Mouse (Mus musculus) embryo, embryonic 11 days (tissue): ENCODE results near the gene Tnip1.

Experiments
- DNase-seq: peaks from one replicate; pipeline ENCODE4 v3.0.0-alpha.2; 2015

Gene Tnip1

DNA sequence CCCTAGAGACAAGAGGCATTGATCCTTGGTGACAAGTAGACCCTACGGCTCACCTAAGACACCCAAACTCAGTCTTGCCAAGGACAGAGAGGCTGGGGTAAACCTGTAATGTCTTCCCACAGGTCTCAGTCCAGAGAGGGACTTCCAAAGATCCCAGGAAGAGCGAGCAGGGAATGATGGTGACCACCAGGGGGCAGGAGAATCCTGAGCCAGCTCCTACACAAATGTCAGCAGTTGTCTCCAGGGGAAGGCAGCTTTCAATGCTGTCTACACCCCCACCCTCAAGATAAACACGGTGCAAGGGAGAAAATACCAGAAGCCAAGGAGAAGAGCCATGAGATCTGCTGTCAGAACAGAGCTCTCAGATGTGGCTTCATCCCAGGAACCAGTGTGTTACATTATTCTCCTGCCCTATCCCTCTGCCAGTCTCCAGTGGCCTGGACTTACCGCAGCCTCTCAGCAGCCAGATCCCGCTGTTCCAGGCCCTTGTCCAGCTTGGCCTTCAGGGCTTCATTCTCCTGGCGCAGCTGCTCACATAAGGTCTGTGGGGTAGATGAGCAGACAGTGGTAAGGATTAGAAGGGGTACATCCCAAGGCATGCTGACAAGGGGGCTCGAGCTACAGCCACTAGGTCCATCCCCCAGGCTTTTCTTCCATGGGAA is 32.3 kb downstream of the Tnip1 start:
- peak; percentile 65 for DNase-seq

DNA sequence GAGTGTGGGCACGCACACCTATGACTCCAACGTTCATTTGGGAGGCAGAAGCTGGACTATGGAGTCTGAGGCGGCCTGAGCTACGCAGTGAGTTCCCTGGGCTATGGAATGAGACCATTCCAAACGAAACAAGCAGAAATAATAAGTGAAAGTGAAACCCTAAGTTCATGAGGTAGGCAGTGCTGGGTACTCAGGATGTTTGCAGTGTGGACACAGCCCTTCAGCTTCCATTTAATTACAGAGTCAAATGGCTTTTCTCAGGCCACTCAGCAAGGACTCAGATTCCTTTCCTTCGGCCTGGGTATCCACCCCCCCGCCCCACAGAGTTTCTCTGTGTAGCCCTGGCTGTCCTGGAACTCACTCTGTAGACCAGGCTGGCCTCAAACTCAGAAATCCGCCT is 33.0 kb downstream of the Tnip1 start:
- no peak for DNase-seq

DNA sequence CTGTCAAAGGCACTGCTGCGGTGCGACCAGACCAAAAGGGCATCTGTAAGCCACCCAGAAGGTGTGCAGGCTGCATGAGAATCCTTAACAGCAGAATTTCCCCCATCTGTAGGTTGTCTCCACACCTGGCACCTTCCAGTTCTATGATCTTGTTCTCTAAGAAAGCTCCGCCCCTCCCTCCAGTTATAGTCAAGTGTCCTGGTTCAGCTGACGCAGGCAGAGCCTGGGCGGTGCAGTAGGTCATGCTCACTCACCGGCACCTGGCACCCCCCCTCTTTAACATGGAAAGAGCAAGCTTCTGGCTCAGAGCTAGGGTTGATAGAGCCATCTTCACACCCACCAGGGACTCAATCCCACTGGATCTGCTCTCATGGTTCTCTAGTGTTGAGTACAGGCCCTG is 33.4 kb downstream of the Tnip1 start:
- no peak for DNase-seq

DNA sequence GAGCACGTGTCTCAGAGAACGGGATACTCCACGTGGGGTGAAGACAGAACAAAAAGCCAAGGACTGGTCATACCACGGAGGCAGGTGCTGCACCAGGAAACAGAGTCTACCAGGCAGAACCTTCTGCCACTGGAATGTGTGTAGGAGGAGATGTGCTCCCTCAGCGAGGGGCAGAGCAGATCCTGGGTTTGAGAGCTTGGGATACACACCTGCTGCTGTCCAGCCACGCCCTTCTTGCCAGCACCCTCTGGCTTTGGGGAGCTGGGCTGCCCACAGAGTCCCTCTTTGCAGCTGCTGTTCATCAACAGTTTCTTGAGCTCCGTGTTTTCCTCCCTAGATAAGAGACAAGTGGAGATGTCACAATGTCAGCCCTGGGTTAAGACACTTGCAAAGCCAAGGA is 33.8 kb downstream of the Tnip1 start:
- DNase-seq: no peak

DNA sequence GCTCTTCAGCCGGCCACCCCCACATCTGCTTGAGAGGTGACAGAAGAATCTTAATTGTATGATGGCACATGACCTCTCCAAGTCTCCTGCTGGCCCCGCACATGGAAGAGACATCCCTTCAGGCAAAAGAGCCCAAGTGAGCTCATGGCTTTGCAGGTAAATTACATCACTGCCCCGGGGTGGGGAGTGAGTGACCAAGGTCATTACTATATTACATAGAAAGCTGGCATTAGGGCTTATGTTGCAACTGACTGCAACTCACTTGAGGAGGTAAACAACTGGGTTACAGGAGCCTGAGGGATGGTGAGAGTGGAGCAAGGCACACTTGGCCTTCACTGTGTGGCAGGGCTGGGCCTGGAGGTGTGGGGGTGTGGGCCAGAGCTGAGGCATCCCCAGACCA is 34.5 kb downstream of the Tnip1 start:
- DNase-seq: no peak

DNA sequence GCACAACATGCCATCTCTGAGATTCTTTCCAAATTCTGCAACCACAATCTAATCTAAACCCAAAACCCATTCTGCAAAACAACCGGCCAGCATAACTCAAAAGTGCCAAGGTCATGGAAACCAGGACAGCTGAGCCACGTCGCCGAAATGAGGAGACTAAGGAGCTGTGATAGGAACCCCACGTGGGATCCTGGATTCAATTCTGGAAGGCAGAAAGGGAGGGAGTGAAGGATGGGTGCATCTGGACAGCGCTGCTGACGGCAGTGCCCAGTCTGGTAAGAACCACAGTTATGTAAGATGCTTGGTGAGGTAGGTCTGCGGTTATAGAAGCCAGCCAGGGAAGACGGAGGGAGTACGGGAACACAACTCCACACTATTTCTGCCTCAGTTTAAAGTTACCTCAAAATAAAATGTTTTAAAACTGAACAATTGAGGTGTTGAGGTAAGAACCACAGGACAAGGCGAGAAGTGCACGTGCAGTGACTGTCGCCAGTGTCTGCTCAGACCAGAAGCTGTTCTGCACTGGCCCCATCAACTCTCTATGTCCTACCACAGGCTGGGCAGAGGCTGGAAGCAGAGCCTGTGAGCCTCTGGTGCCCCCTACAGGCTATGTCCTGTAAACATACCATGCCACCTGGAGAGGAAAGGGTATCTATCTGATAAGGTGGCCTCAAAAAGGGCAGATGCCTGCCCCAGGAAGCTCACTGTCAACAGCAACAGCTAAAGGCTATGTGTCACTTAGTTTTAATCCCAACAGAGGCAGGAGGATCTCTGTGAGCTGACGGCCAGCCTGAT is 35.2 kb downstream of the Tnip1 start:
- peak; percentile 78 for DNase-seq

DNA sequence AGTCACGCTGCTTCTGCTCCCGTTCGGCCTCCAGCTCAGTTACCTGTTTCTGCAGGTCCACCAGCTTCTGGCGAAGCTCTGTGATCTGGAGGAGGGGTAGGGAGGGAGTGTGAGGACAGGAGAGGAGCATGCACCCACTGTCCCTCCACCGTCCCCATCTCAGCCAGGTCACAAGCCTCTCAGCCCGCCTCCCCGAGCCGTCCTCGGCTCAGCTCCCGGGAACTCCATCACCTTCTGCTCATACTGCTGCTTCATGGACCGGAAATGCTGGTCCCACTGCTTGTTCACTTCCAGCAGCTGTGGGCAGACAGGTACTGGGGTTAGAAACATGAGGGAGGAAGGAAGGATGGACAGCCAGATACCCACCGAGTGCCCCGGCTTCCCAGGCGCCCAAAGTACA is 38.6 kb downstream of the Tnip1 start:
- no peak for DNase-seq

DNA sequence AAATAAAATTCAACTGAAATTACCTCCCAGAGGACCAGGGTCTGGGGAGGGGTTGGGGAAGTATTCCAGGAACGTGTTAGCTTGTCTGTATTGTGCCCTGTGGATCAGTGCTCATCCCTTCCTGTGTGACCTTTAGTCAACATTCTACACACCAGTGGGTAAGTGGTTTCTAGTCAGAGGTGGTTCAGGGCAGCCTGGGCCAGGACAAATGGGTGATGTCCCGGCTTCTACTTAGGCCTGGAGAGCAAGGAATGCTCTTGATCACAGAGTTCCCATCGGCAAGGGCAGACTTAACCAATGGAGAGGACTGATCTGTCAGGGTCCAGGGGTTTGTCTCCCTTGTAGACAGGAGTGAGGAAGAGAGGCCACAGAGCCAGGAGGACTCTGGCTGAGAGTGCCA is 40.2 kb downstream of the Tnip1 start:
- DNase-seq: no peak

DNA sequence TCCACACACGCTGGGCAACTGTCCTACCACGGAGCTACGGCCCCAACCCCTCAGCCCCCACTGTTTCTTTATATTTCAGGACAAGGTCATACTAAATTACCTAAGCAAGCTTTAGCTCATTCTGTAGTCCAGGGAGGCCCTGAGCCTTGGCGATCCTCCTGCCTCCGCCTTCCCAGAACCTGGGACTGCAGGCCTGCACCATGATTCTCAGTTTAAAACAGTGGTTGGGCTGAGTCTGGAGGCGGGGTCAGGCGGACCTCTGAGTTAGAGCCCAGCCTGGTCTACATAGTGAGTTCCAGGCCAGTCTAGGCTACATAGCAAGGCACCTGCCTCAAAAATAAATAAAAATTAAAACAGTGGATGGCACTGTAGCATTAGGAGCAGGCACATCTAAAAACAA is 40.9 kb downstream of the Tnip1 start:
- peak; percentile 60 for DNase-seq

DNA sequence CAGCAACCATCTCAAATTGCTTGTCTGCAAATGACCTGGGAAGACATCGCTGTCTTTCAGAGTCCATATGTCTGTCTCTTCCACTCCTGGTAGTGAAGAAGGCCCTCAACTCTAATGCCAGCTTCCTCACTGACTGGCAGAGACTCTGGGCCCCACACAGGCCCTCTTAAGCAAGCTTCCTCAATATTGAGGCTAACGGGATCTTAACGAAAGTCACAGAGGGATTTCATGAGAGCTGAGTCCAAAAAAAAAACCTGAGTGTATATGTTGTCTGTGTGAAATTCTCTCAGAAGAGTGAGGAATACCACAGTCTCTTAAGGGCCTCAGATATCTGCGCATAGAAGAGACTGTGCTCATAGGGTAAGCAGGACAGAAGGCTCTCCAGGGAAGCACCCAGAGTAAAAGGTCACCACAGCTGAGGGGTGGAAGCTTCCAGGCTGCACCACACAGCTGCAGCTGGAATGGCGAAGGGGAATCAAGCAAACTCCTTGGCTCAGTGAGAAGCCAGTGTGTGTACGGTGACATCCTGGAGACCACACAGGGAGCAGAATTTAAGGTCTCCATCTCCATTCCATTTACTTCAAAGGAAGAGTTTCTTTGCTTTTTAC is 41.6 kb downstream of the Tnip1 start:
- no peak for DNase-seq

DNA sequence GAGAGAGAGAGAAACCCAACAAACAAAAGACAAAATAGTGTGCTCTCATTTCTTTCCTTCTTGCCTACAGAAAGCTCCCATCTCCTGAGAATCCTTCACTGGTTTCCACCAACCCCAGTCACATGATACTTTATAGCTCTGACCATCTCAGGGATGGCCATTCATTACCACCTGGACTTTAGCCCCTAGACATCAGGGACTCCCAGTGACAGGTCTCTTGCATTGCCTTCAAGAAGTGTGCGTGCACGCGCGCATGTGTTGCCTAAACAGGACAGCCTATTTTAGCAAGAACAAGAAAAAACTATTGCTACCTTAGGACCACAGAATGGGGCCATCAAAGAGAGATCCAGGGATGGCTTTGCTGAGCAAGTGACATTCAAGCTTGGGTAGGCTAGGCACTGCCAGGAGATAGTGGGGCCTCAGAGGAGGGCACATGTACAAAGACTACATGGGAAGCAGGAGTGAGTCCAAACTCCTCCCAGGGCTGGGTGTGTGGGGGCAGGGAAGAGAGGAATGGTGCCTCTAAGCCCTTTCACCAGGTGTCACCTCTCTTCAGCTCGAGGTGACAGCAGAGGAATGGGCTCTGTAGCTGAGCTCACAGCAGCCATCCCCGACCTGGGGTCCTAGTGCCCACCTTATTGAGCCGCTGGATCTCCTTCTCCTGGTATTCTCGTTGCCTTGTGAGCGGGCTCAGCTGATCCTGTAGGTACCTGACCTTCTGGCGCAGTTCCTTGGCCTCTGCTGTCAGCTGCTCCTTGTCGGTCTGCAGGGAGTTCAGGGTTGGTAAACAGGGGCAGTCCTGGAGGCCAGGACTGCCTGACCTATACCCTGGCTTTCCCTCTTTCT is 42.4 kb downstream of the Tnip1 start:
- no peak for DNase-seq

DNA sequence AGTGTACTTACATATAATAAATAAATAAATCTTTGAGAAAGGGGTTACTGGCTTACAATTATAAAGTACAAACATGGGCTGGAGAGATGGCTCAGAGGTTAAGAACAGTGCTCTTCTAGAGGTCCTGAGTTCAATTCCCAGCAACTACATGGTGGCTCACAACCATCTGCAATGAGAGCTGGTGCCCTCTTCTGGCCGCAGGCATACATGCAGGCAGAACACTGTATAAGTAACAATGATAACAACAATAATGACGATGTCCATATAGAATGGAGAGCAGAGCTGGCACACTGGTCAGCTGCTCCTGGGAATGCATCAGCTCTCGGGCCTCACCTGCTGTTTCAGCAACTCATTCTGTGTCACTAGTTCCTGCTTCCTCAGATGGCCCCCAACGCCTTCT is 44.4 kb downstream of the Tnip1 start:
- DNase-seq: no peak

DNA sequence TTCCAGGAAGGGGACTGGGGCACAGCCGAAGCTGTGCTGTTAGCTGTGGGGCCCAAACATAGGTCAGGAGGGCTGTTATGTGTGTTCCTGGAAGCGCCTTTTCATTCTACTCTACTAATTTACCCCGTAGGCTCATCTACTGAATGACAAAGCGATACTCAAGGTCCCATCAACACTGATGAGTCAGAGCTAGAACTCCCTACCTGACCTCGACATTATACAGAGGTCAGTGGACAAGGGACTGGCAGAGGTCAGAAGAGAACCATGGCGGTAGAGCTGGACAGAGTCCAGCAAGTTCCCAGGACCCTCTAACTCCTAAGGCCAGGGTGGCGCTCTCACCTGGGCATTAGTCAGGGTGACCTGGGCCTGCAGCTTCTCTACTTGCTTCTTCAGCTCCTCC is 45.3 kb downstream of the Tnip1 start:
- DNase-seq: no peak

DNA sequence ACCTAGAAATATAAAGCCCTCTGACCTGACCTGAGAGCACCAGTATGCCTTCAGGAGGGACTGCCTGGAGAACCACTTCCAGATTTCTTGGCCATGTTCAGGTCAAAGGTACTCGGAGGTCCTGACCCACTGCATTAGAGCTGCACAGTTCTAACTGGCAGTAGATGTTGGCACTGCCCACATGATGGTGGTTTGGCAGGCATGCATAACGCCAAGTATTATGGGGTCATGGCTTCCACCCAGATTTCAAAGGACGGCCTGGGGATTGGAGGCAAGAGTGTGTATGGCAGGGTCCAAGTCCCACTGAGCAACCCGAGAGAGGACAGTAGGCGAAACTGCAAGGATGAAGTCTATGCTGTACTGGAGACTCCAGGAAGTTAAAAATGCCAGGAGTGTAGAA is 48.9 kb downstream of the Tnip1 start:
- DNase-seq: no peak

DNA sequence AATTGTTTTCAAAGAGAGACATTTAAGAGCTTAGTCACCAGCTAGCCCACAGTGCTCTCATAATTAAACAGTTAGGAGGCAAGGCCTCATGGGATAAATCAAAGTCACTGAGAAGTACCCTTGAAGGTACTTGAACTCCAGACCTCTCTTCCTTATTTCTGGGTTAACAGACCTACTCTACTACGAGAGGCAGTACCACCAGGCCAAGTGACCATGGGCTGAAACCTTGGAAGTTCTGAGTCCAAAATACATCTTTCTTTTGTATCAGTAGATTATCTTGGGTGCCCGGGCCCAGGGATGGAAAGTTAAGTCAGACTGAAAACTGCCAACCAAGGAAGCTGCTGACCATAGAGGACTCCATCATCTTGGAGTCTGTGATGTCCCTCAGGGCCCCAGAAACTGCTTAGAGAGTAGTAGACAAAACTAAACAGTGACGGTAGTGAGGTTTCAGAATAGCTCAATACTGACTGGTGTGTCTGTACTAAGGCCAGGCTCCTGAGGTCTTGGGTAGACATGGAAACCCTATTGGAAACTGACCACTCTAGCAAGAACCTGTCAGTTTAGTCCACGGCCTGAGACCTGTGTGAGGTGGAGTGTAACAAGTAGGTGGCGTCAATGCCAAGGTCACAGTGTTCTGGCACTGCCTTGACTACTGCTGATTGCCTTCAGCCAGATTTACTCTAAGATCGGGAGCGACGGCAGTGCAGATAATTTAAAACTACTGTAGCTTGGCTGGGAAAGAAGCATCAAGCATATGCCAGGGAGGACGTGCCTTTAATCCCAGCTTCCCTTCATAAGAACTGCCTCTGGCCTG is 50.0 kb downstream of the Tnip1 start:
- no peak for DNase-seq

DNA sequence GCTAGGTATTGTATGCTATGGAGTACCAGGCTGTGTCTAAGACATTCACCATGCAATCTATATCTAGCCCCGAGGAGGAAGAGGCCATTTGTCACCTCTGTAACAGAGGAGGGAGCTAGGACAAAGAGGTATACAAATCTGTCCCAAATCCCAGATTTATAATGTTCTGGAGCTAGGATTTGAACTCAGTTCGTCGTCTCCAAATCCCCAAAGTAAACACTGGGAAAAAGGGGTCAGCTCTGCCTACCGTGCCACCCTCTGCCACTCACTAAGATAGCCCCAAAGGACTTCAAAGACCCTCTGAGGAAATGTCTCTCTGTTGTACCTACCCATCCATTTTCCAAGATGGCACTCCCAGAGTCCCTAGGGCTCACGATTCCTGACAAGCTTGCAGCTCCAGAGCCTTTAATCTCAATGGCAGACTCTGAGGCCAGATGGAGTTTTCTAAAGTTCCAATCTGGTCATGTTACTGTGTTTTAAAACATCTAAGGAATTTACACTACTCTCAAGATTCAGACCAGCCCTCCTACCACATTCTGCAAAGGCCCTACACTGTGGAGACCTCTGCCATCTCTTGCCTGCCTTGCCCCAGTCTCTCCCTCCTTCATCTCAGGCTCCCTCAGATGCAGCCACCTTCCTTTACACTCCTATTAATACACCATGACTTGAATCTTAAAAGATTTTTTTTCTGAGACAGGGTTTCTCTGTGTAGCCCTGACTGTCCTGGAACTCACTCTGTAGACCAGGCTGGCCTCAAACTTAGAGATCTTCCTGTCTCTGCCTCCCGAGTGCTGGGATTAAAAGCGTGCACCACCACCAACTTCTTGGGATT is 50.8 kb downstream of the Tnip1 start:
- no peak for DNase-seq

DNA sequence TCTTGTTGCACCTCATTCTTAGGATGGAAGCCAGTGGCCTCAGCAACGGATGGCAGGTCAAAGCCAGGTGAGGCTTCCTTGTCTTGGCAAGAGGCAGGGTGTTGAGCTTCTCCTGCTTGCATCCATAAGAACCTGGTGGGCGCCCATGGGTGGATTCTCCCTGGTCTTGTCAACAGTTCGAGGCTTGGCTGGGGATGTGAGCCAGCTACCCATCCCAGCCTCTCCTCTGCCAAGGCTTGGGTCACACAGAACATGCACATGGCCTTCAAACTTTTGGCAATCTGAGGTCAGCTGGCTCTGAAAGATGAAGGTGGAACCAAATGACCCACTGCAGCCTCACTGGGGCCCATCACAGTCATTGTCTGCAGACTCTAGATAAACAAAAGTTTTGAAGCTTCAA is 51.5 kb downstream of the Tnip1 start:
- no peak for DNase-seq

DNA sequence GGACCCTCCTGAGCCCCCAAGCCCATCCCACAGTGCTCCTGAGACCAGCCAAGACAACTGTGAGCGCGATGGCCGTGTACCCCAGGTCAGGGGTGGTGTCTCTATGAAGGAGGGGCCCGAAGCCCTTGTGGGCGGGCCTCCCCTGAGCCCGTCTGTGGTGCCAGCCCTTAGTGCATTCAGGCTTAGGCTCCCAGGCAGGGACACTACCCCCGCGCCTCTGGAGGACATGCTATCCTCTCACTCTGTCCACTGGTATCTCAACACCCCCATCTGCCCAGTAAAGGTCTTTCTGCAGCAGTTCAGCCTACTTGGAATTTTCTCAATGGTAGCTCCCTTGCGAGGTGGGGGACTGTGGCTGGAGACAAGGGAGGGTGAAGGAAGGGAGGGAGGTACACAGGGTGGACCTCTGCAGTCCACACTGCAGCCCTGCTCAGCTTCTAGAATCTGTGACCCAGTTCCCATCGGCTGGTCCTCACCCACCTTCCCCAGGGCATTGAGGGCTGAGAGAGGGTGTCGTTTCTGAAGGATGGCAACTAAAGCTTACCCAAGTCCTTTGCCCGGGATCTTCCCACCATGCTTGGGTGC is 52.5 kb downstream of the Tnip1 start:
- no peak for DNase-seq

DNA sequence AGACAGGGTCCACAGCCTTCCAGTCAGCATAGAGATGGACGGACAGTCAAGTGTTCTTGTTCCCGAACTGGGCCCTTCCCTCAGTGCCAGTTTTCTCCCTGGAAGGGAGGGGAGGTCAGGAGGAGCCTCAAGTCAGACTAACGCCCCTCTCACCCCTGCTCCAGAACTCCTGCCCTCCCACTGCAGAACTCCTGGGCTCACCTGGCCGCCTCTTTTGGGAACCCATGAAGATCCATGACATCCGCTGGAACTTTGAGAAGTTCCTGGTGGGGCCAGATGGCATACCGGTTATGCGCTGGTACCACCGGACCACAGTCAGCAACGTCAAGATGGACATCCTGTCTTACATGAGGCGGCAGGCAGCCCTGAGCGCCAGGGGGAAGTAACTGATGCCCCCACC is 53.4 kb downstream of the Tnip1 start:
- no peak for DNase-seq

DNA sequence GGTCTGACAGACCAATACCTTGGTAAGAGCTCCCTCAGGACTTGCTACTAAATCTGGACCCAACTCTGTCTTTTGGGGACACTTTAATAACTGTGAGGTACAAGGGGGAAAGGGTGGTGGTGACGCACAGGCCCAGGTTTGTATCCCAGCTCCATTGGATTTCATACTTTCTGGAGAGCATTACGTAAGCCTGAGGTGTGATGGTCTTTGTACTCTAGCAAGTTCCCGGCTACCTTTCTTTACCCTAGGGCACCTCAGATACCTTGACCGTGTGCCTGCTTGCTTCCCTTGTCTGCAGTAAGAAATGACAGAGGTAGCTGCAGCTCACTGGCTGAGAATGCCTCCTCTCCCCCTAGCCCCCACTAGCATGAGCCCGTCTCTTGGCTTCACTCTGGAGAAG is 55.5 kb downstream of the Tnip1 start:
- no peak for DNase-seq

DNA sequence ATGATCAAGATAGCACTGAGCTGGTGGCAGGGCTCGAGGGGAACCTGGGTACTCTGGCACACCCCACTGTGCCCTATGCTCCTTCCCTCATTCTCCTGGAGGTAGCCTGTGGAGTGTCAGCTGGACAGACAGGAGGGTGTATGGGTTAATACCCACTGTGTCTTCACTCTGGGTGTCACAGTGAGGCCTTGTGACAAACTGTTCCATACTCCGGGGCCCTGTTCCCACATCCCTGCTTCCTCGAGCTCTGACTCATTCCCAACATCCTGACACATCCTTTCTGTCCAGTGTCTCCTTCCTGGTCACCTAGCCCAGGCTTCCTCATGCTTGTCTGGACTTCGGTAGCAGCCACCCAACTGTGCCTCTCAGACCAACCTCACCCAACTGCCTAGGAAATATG is 56.3 kb downstream of the Tnip1 start:
- DNase-seq: no peak
